ENCODE assay signal across 33 mouse cellular contexts in the genomic region with DNA sequence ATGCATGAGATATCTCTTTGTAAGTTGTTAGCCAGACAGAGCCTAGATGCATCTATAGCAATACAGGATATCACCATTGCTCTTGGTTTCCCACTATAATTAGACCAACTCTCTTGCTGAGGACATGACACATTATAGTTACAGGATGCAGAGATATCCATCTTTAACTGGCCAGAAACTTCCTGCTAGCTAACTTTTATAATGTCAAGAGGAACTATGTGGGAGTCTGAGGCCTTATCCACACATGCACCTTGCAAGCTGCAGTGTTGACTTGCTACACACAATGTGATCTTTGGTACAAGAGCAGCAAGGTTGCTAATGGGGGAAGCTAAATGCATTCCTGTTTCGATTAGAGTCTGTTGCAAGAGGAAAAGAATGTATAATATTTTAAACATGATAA. TPM values are rescaled to one million over a fixed set of nuclear protein-coding genes. Genes with fewer than 3 reads are reported as not detected.
DNase-seq lines count a peak whose midpoint lies in the region; ATAC-seq and TF ChIP-seq lines count a peak whose summit lies in the region.
"Had no signal": no experiment of that assay in that cellular context is flagged by ENCODE, and none has a peak within 500 bp of the region (broad histone marks: within the 10 kb centered on the region; RNA-seq: fewer than 3 reads in every experiment).

No protein-coding gene starts in this region.

- peak; percentile 97 for TF ChIP-seq EP300 in MEL (IDR thresholded peaks at IDR 0.05; ENCODE audit: low read depth in 1 of 2, low read length in 2 of 2)

- no peak for TF ChIP-seq POLR2A in MEL (IDR thresholded peaks at IDR 0.05; ENCODE audit: control insufficient read depth in 1 of 2, insufficient read depth in 1 of 2, low read depth in 1 of 2, low read length in 2 of 2, poor library complexity in 1 of 2)

- TF ChIP-seq CTCF in MEL (IDR thresholded peaks at IDR 0.05 in 2 of 3, conservative IDR thresholded peaks at IDR 0.05 in 1 of 3; ENCODE audit: control insufficient read depth in 1 of 3, insufficient read depth in 1 of 3, low read depth in 2 of 3, low read length in 3 of 3, poor library complexity in 1 of 3, severe bottlenecking in 1 of 3): no peak

- no peak overlapping the region for H3K9ac ChIP-seq in MEL (ENCODE audit: control insufficient read depth, low read depth, low read length, poor library complexity, severe bottlenecking)
- H3K9ac ChIP-seq: forebrain, postnatal 0 days; heart, embryonic 13.5 days; hindbrain, embryonic 13.5 days; intestine, embryonic 15.5 days had no signal

- peaks cover 0 to 30% of the 10 kb centered on the region in 2 experiments; a peak in 2 of 4 replicates for H3K36me3 ChIP-seq in MEL (ENCODE audit: control insufficient read depth in 1 of 2, insufficient read depth in 2 of 2, low read length in 2 of 2)
- H3K36me3 ChIP-seq: heart, embryonic 13.5 days; hindbrain, embryonic 10.5 days; hindbrain, embryonic 13.5 days; intestine, embryonic 15.5 days had no signal

- H3K79me2 ChIP-seq in MEL (ENCODE audit: control insufficient read depth, insufficient read depth, low read length, poor library complexity): no peaks in the 10 kb centered on the region

- ATAC-seq in common myeloid progenitor, adult 5-6 weeks (replicated peaks; ENCODE audit: low read depth, poor library complexity, severe bottlenecking): peak; percentile 98
- ATAC-seq in megakaryocyte progenitor cell, adult 5-6 weeks (replicated peaks; ENCODE audit: poor library complexity): peak; percentile 95
- no peak for ATAC-seq in erythroid progenitor cell, adult 5-6 weeks (replicated peaks; ENCODE audit: low FRiP score, poor library complexity, severe bottlenecking)
- ATAC-seq: activated CD4-positive, CD25-positive, alpha-beta regulatory T cell, adult 4 months; CD4-positive, CD25-positive, alpha-beta regulatory T cell, adult 4 months; forebrain, embryonic 14.5 days; forebrain, postnatal 0 days; hindbrain, embryonic 16.5 days; intestine, embryonic 15.5 days had no signal

- no peaks in the 10 kb centered on the region for H3K27me3 ChIP-seq in MEL (ENCODE audit: control insufficient read depth in 1 of 2, insufficient read depth in 2 of 2, low read length in 2 of 2)
- H3K27me3 ChIP-seq: heart, embryonic 13.5 days; hindbrain, embryonic 13.5 days; intestine, embryonic 15.5 days had no signal

- no peak overlapping the region for H3K4me3 ChIP-seq in MEL (ENCODE audit: control insufficient read depth in 1 of 2, insufficient read depth in 1 of 2, low read depth in 2 of 2, low read length in 2 of 2)
- H3K4me3 ChIP-seq: gastrocnemius, adult 2 months; heart, embryonic 13.5 days; hindbrain, embryonic 10.5 days; hindbrain, embryonic 13.5 days; intestine, embryonic 15.5 days had no signal

- no peak for TF ChIP-seq RAD21 in MEL (IDR thresholded peaks at IDR 0.05; ENCODE audit: low read depth, low read length)

- DNase-seq in 416B (ENCODE audit: low read depth): peak; percentile 96
- peak; percentile 89 for DNase-seq in MEL (ENCODE audit: low read depth, low spot score)
- no peak for DNase-seq in kidney, postnatal 36 days
- DNase-seq in ovary, adult 18-20 months (ENCODE audit: low spot score): no peak
- DNase-seq: adrenal gland, adult 8-10 months; adrenal gland, postnatal 25 days; cerebellum, adult 18-20 months; cerebellum, adult 9-11 months; cerebellum, postnatal 25 days; forebrain, postnatal 0 days; gastrocnemius, adult 2 months; gastrocnemius, postnatal 14 days; heart, adult 18-20 months; kidney, adult 11 months had no signal

- H3K4me1 ChIP-seq in MEL (ENCODE audit: control insufficient read depth in 1 of 2, insufficient read depth in 2 of 2, low read length in 2 of 2): peaks cover 10 to 17% of the 10 kb centered on the region in 2 experiments
- H3K4me1 ChIP-seq: heart, embryonic 13.5 days; hindbrain, embryonic 10.5 days; hindbrain, embryonic 13.5 days; intestine, embryonic 15.5 days had no signal

- H3K27ac ChIP-seq in MEL (ENCODE audit: control insufficient read depth, low read depth, low read length): peak overlapping the region; percentile 86
- H3K27ac ChIP-seq: gastrocnemius, adult 2 months; heart, embryonic 13.5 days; hindbrain, embryonic 10.5 days; hindbrain, embryonic 13.5 days; intestine, embryonic 15.5 days had no signal

- H3K9me3 ChIP-seq in MEL (replicated peaks; ENCODE audit: insufficient read depth, low read length): no peaks in the 10 kb centered on the region
- H3K9me3 ChIP-seq: heart, embryonic 13.5 days; hindbrain, embryonic 10.5 days; hindbrain, embryonic 13.5 days; intestine, embryonic 15.5 days had no signal

TF ChIP-seq in MEL, 35 proteins besides CTCF, POLR2A, EP300 and RAD21:
- TF ChIP-seq TAL1 (IDR thresholded peaks at IDR 0.05; ENCODE audit: low read length): peak; percentile 92
- TF ChIP-seq MEF2A (IDR thresholded peaks at IDR 0.05; ENCODE audit: extremely low read depth, insufficient replicate concordance, low read depth, low read length, poor library complexity, severe bottlenecking): peak; percentile 81; the same call in 1 of the 2 replicates
- peak; percentile 37; the same call in 1 of the 2 replicates for TF ChIP-seq HCFC1 (IDR thresholded peaks at IDR 0.05; ENCODE audit: low read depth, low read length)
- peak; percentile 68 for TF ChIP-seq MYB (IDR thresholded peaks at IDR 0.05; ENCODE audit: low read depth, low read length)
- peak; percentile 90 for TF ChIP-seq ETS1 (IDR thresholded peaks at IDR 0.05; ENCODE audit: low read depth, low read length)
- TF ChIP-seq ZNF384 (IDR thresholded peaks at IDR 0.05; ENCODE audit: low read depth, low read length): peak; percentile 43; the same call in 1 of the 2 replicates
- no peak for TF ChIP-seq USF2 (IDR thresholded peaks at IDR 0.05; ENCODE audit: borderline replicate concordance in 1 of 2, insufficient read depth in 1 of 2, low read depth in 1 of 2, low read length in 2 of 2)
- no peak for TF ChIP-seq E2F4 (IDR thresholded peaks at IDR 0.05; ENCODE audit: borderline replicate concordance, low read depth, low read length)
- TF ChIP-seq MYC (IDR thresholded peaks at IDR 0.05; ENCODE audit: low read depth, low read length): peak; percentile 77; the same call in 1 of the 2 replicates
- TF ChIP-seq TCF12 (IDR thresholded peaks at IDR 0.05; ENCODE audit: low read depth, low read length): peak; percentile 95
- TF ChIP-seq TBP (IDR thresholded peaks at IDR 0.05; ENCODE audit: low read depth, low read length): peak; percentile 39; the same call in 1 of the 2 replicates
- TF ChIP-seq ZC3H11A (IDR thresholded peaks at IDR 0.05; ENCODE audit: low read depth, low read length): no peak
- TF ChIP-seq RCOR1 (IDR thresholded peaks at IDR 0.05; ENCODE audit: low read depth, low read length): peak; percentile 51
- peak; percentile 94 for TF ChIP-seq GATA1 (IDR thresholded peaks at IDR 0.05; ENCODE audit: low read depth, low read length)
- TF ChIP-seq JUND (IDR thresholded peaks at IDR 0.05; ENCODE audit: low read depth, low read length): no peak
- peak; percentile 68 for TF ChIP-seq SIN3A (IDR thresholded peaks at IDR 0.05; ENCODE audit: low read length)

RNA-seq across cellular contexts. Expression of a gene that starts 26.9 kb away (rescaled TPM):
- not detected in 2 replicates for total RNA-seq in MEL (2012; rRNA removed)
- polyA plus RNA-seq in MEL (2012; ENCODE audit: insufficient read depth in 1 of 2, insufficient read length in 2 of 2, low read depth in 1 of 2, low replicate concordance in 2 of 2, missing spikeins in 1 of 2): not detected
- total RNA-seq in common myeloid progenitor, adult 5-6 weeks (2017): not detected in 2 replicates
- total RNA-seq in megakaryocyte progenitor cell, adult 5-6 weeks (2015): not detected in 2 replicates
- not detected in 2 replicates for total RNA-seq in megakaryocyte progenitor cell, adult 5-6 weeks (2017)
- total RNA-seq in erythroid progenitor cell, adult 5-6 weeks (2015; ENCODE audit: low replicate concordance): not detected in 2 replicates
- total RNA-seq in erythroid progenitor cell, adult 5-6 weeks (2017; ENCODE audit: low replicate concordance): not detected in 2 replicates
- total RNA-seq: adrenal gland, adult 8-10 months; adrenal gland, postnatal 25 days; forebrain, postnatal 0 days; gastrocnemius, adult 2 months; gastrocnemius, postnatal 14 days; gastrocnemius, postnatal 4 days; heart, adult 18-20 months; heart, postnatal 25 days had no signal
- polyA plus RNA-seq: activated CD4-positive, CD25-positive, alpha-beta regulatory T cell, adult 4 months; brain, embryonic 14.5 days; C2C12; CD4-positive, CD25-positive, alpha-beta regulatory T cell, adult 4 months; cortical plate, adult 2 months; embryonic facial prominence, embryonic 11.5 days; embryonic facial prominence, embryonic 14.5 days; forebrain, embryonic 11.5 days; forebrain, embryonic 14.5 days; forebrain, postnatal 0 days; heart, embryonic 13.5 days; hindbrain, embryonic 10.5 days; hindbrain, embryonic 13.5 days; hindbrain, embryonic 16.5 days; intestine, embryonic 15.5 days had no signal

Comparison
In these comparisons a context has a peak if more than half of its experiments do, and no peak if none do; other contexts are left out.
1. DNase-seq: peak in 416B (single experiment) and MEL (single experiment); none in kidney, postnatal 36 days (0 of 2) and ovary, adult 18-20 months (single experiment).